Mouse (Mus musculus) retina, postnatal 1 day (tissue): ENCODE results near the gene Eml1.

Experiments
- DNase-seq: peaks from one replicate; pipeline ENCODE4 v3.0.0-alpha.2; 2012

Gene Eml1

GRCm38 (mm10) chr12:108554120-108554841 lies 183.5 kb downstream of the Eml1 start, which contains the start of gene Evl:
Gene Evl, plus strand, starts transcription at chr12:108554720.
- peak; percentile 95 for DNase-seq

GRCm38 (mm10) chr12:108554861-108555556 lies 184.3 kb downstream of the Eml1 start:
- no peak for DNase-seq

GRCm38 (mm10) chr12:108558194-108558593 lies 187.4 kb downstream of the Eml1 start:
- DNase-seq = no peak

GRCm38 (mm10) chr12:108563238-108563637 lies 192.5 kb downstream of the Eml1 start:
- peak; percentile 45 for DNase-seq

GRCm38 (mm10) chr12:108564910-108565506 lies 194.3 kb downstream of the Eml1 start:
- DNase-seq = peak; percentile 89

- no peak for DNase-seq
Observed at GRCm38 (mm10) chr12:108579156-108579871, 208.6 kb downstream of the Eml1 start.

GRCm38 (mm10) chr12:108583775-108584174 lies 213.0 kb downstream of the Eml1 start:
- DNase-seq = no peak
